Mouse (Mus musculus): ENCODE data around the gene Snrpa. TPM values are rescaled to one million over a fixed set of nuclear protein-coding genes. Genes with fewer than 3 reads are reported as not detected.
A peak's percentile ranks its signal among the peaks of the same experiment; 100 is the strongest.

The Snrpa gene
- polyA plus RNA-seq, 1 experiment = 168 TPM

DNA sequence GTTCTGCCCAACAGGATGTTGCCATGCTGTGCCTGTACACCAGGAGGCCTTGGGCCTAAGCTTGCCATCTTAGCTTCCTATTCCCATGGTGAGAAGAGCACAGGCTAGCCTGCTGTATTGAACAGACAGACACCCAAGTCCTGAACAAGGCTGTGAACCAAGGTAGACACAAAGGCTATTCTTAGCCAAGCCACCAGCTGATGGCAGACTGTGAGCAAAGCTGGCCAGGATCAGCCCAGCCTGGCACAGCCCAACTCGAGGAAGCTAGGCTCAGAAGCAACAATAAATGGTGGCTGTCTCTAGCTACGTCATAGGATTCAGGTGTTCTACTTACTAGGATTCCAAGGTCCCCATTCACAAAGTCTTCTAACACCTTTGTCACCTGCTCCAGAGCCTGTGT lies 16.6 kb upstream of the Snrpa start:
- 80% methylated on average over 2 of the region's 2 CpGs for WGBS
- no peak for DNase-seq (ENCODE audit: low read depth, low spot score)

DNA sequence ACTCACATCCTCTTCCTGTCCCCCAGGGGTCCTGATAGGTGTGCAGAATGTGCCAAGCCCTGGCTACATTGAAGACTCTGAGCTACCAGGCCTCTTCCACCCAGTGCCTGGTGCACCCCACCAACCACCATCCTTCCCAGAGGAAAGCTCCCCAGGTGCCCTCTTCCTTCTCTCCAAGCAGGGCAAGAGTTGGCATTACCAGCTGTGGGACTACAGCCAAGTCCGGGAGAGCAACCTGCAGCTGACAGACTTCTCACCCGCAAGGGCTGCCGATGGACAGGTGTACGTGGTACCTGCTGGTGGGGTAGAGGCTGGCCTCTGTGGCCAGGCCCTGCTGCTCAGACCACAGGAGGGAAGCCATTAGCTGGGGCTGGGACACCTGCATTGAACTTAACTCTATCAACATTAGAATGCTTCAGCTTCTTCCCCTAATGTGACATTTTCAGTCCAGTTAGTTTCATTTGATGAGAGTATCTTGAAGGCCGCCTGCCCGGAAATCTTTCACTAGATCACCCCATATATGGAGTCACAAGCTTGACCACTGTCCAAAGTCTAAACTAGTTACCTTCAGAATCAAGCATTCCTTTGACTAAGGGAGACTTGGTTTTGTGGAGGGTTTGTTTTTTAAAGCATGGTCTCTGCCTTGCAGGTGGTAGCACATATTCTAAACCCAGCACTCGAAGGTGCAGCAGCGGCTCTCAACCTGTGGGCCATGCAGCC lies 7.8 kb upstream of the Snrpa start:
- no peak for DNase-seq (ENCODE audit: low read depth, low spot score)
- 88% methylated on average over 8 of the region's 8 CpGs for WGBS

DNA sequence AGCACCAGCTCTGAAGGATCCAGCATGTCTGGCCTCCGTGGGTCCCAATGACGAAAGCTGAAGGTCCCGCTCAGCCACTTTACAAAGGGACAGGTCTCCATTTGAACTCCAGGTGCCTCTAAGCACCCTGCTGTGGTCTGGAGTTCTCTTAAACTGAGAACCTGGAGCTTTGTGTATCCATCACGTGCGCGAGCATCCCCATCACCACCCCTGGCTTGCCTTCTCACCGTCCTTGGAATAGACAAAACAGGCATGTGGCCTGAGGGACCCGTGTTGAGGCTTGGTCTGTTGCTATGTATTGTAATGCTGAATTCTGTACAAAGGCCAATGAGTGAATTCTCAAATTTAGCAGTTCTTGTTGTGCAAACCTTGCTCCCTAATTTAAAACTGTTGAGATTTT lies 2.7 kb upstream of the Snrpa start:
- WGBS = 92% methylated on average over 8 of the region's 8 CpGs
- DNase-seq (ENCODE audit: low read depth, low spot score) = no peak

DNA sequence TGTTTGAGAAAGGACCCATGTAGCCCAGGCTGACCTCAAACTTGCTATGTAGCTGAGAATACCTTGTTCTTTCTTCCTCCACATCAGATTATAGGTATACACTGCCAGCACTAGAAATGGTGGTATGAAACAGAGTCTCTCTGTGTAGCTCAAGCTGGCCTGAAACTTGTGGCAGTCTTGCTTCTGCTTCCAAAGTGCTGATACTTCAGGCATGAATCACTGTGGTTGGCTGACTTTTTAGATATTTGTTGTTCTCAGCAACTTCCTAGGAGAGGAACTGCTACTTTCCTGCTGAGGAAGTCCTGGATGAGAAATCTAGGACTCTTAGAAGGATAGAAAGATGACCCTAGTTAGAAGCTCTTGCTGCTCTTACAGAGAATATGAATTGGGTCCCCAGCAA lies 2.3 kb upstream of the Snrpa start:
- no peak for DNase-seq (ENCODE audit: low read depth, low spot score)

DNA sequence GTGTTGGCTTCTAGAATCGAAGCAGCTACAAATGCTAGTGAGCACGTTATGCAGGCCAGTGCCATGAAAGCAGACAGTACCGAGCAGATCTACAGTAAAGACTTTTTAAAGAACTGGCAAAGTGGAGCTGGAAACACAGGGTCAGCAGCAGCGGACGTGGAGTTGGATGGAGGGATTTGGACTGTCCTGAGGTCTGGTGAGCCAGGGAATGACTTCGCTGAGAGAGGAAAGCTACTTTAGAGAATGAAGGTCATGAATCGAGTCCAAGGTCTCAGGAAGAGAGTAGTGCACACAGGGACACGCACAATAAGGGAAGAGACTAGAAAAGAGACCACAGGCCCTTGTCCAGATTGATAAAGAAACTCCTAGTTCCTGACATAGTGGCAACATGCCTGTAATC lies 1.6 kb upstream of the Snrpa start:
- 87% methylated on average over 8 of the region's 8 CpGs for WGBS
- no peak for DNase-seq (ENCODE audit: low read depth, low spot score)

DNA sequence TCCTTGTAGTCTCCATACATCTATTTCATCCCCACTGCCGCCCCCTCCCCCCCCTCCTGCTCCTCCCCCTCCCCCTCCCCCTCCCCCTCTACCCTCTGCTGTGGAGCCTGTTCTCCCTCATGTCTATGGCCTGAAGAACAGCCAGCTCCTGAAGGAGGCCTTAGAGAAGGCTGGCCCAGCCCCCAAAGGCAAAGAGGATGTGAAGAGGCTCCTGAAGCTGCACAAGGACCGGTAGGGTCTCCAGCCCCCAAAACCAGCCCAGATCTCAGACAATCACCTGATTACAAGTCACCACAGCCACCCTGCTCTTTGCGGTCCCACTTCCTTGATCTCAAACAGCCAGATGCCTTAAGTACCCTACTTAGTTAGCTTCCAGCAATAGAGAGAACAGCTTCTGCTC lies 1.1 kb upstream of the Snrpa start:
- WGBS = 85% methylated on average over 3 of the region's 3 CpGs
- DNase-seq (ENCODE audit: low read depth, low spot score) = no peak

DNA sequence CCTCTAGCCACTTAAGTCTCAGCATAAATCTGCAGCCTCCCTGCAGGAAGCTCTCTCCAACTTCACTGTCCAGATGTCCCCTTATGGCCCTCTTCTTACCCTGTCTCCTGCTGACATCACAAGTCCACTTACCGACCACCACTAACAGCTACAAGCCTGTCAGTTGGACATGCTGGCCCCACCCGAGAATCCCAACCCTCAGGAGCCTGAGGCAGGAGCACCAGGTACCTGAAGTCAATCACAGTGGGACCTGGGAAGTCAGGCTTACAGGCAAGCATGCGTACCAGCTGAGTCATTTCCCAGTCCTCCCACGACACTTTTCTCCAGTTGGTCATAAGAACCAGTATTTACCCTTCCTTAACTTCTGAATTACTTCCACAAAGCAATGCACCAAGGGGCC lies 2.3 kb downstream of the Snrpa start:
- 59% methylated on average over 4 of the region's 4 CpGs for WGBS
- DNase-seq (ENCODE audit: low read depth, low spot score) = no peak

DNA sequence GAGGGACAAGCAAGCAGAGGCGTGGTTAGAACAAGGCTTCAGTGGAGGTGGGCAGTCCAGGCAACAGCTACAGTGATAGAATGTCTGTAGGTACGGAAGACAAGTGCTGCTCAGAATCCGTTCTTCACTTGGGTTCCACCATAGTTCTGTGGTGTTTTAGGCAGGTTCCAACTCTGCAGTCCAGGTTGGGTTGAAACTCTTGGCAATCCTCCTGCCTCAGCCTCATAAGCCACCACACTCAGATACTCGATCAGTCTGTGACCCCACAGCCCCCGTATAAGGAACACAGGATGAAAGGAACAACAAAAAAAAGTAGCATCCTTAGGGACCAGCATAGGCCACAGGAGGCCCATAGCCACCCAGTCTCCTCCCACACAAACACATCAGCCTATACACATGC lies 3.6 kb downstream of the Snrpa start:
- 93% methylated on average over 5 of the region's 5 CpGs for WGBS
- no peak for DNase-seq (ENCODE audit: low read depth, low spot score)

DNA sequence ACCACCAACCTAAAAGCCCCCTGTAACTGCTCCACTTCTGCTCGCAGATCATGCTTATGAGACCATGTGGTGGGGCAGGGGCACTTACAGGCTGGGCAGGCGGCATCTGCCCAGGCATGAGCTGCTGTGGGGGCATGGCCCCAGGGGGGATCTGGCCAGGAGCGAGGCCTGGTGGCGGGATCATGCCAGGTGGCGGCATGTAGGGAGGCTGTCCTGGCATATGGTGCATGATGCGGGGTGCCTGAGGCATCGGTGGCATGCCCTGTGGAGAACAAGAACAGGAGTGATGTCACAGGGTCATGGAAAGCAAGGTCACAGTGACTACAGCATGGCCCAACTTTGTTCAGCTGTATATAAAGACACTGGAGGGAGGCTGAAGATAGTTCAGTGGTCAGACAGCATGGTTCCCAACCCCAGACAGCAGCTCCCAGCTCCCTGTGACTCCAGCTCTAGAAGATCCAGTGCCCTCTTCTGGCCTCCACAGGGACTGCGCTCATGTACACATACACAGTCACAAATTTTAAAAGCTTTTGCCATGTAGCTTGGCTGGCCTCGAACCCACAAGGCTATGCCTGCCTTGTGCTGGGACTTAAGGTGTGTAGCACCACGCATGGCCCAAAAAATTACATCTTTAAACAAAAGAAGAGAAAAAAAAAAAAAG lies 6.7 kb downstream of the Snrpa start:
- 97% methylated on average over 10 of the region's 10 CpGs for WGBS
- no peak for DNase-seq (ENCODE audit: low read depth, low spot score)

DNA sequence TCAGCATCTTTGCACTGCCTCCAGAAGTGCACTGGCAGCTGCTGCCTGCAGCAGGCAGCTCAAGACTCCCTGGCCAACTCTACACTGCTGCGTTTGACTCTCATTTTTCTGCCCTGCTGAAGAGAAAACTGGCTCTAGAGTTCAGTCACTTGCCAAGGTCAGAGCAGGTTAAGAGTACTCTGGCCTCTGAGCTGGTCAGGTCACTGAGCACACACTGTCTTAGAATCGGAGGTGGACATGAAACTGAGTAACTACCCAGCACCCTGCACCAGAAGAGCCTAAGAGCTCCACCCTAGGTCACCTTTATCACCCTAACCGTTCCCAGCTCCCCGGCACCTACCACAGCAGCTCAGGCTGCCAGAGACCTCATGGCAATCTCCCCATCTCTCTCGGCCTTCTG lies 10.1 kb downstream of the Snrpa start:
- DNase-seq (ENCODE audit: low read depth, low spot score) = no peak
- 85% methylated on average over 5 of the region's 5 CpGs for WGBS

DNA sequence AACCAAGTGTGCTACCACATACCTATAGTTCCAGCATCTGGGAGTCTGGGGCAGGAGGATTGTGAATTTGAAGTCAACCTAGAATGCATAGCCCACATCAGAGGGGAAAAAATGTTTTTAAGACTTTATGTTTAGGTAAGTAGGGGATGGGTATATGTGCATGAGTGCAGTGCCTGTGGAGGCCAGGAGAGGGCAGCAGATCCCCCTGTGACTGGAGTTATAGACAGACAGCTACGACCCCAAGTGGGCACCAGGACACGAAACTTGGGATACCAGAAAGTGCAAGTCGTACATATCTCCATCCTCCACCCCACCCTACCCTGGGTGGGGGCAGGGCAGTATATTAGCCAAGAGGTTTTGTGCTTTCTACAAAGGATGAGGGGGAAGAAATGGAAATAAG lies 11.1 kb downstream of the Snrpa start:
- DNase-seq (ENCODE audit: low read depth, low spot score) = no peak
- 69% methylated on average over 3 of the region's 3 CpGs for WGBS

DNA sequence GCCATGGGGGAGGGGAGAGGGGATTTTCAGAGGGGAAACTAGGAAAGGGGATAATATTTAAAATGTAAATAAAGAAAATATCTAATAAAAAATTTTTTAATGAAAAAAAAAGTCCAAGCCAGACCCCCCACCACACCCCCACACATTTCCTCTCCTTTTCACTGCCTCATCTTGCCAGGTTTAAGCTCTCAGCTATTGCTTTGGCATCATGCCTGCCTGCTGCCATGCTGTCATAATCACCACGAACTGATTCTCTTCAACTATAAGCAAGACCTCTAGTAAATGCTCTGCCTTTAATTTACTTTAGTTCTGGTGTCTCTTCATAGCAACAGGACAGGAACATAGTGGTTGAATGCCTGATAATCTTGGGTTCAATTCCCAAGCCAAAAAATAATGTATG lies 13.6 kb downstream of the Snrpa start:
- WGBS = 29% methylated on average over 1 of the region's 1 CpGs

DNA sequence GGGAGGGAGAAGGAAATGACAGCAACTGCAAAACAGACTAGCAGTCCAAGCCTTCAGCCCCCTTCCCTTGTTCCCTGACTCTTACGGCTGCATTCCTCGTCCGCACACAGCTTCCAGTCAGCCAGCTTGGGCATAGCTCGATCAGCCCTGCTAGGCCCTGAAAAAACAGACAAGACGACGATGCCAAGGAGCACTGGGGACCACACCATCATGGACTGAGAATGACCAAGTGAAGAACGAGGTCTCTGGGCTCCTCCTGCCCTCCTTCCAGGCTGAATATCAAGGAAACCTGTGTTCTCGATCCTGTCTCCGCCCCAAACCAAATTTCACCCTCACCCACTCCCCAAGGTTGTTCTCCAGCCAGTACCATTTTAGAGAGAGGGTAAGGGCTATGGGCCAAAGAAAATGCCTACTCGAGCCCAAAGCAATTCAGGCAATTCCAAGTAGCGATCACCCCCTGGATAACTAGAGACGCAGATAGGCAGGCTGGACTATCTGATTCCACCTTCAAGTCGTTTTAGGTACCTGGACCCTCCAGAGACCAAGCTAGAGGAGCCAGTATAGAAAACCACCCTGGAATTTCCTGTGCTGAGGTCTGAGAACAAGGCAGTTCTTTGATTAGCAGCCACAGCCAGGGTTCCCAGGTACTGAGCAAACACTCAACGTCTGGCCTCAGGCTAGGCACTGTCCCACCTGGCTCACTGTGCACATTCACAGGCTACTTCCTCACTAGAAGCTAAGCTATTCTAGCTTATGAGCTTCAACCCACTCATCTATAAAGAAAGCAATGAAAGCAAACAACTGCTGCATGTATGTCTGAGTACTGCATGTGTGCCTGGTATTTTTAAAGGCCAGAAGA lies 15.0 kb downstream of the Snrpa start, which contains the start of the genes Gm21983 and Mia:
Gene Gm21983 (minus strand): TSS at position 250 of the 859 bp plus-strand sequence.
Gene Mia (minus strand): TSS at position 321 of the 859 bp plus-strand sequence.
- 41% methylated on average over 14 of the region's 14 CpGs for WGBS
- DNase-seq (ENCODE audit: low read depth, low spot score) = no peak

More for the DNA sequence above, 13.6 kb downstream of the Snrpa start:
- no peak for DNase-seq (ENCODE audit: low read depth, low spot score)

DNA sequence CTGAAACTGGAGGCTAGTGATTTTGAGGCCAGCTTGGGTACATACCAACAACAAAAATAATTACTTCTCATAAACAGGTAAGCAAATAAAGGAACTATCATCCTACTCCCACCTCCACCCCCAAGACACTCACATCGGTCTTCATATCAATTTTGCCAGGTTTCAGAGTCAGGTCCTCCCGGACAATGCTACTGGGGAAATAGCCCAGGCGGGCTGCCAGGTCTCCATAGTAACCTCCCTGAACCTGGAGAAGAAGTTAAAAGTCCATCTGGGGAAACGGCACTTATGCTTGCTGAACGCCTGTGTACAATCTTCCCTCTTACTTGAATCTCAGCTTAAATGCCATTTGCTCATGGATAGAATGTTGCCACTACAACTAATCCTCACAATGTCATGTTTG lies 16.0 kb downstream of the Snrpa start:
- DNase-seq (ENCODE audit: low read depth, low spot score) = no peak
- 20% methylated on average over 5 of the region's 5 CpGs for WGBS

DNA sequence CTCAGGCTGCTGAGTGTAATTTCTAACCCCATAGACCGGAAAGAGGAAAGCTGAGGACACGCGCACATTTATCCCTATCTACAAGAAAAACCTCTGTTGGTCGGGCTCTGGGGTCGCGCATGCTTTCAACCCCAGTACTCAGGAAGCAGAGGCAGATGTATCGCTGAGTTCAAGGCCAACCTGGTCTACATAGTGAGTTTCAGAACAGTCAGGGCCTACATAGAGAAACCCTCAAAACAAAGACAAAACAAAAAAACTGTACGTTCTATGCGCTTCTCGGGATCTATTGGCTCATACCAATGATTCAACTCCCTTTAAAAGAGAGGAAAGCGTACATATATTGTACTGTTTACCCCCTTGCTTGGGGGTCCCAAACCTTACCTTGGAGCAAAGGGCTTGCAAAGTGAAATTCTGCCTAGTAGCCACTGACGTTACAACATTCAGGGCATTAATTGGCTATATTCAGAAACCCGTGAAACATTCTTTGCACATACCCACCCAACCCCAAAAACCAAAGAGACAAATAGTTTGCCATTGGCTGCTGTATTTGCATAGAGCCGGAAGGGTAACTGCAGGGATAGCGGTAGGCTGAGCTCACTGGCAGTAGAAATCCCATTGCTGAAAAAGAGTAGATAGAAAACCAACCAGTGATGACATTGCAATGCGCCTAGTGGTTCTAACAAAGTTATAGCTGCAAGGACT lies 16.7 kb downstream of the Snrpa start:
- WGBS = 31% methylated on average over 16 of the region's 16 CpGs
- no peak for DNase-seq (ENCODE audit: low read depth, low spot score)

DNA sequence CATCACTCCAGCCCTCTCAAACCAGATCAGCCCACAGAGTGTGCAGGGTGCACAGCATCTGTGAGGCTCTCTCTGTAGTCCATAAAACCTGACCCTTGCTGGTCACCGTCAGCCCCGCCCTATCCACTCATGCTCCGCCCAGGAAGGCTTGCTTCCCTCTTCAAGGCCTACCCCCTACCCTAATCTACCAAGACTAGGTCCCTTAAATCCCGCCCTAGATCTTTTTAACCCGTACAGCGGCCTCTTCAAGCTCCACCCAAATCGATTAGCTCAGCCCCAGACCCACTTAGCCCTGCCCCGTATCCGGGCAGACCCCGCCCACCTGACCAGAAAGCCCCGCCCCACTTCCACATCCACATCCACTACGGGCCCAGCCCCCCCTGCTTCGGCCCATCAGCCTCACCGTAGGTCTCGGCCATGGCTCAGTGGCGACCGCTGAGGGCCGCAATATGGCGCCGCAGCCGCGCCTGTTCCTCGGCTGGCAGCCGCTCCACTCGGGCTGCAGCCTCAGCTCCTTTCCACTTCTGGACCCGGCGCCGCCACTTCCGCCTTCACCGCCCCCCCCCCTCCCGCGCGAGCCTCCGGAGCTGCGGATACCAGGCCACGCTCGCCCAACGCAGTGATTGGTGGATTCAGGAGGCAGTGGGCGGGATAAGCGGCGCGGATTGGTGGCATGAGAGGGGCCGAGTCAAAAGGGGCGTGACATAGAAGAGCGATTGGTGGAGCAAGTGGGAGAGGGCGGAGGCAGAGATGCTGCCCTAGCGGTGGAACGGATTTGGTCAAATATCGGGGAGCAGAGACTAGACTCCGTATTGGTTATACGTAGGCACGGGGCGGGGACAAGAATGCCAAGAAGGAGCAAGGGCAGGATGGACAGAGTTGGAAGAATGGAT lies 17.5 kb downstream of the Snrpa start, which contains the start of gene Rab4b:
Gene Rab4b (minus strand): TSS at position 573 of the 893 bp plus-strand sequence.
- peak; percentile 98 for DNase-seq (ENCODE audit: low read depth, low spot score)
- under 1% methylated on average over 53 of the region's 53 CpGs for WGBS

DNA sequence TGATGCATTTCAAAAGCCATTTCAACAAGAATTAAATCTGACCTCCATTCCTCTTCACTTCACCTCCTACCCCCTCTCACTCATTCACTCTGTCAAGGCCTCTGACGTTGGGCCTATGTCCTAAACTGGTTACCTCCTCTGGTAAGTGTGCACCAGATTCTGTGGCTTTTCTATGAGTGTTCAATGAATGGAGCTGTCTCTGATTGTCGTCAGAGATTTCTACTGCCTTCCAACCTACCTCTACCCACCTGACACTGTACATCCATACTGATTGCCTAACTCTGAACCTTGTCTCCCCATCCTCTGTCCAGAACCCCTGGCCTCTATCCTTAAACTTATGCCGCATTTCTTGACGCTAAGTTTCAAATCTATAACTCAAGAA lies 18.1 kb downstream of the Snrpa start:
- 15% methylated on average over 4 of the region's 4 CpGs for WGBS

DNA sequence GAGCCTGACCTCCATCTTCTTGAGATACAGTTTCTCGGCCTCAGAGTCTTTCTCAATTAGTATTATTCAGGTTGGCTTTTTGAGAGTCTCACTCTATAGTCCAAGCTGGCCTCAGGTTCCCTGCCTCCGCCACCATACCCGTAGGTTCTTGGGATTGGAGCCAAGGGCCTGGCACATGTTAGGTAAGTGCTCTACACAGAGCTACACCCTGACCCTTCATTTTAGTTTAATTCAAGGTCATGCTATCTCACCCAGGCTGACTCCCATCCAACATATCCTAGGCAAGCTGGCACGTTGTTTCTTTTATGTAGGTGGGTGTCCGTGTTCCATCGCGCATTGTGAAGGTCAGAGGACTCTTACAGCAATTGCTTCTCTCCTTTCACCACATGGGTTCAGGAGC lies 21.2 kb downstream of the Snrpa start:
- DNase-seq (ENCODE audit: low read depth, low spot score) = no peak
- 86% methylated on average over 7 of the region's 7 CpGs for WGBS

More for the DNA sequence above, 18.1 kb downstream of the Snrpa start:
- DNase-seq (ENCODE audit: low read depth, low spot score) = no peak

DNA sequence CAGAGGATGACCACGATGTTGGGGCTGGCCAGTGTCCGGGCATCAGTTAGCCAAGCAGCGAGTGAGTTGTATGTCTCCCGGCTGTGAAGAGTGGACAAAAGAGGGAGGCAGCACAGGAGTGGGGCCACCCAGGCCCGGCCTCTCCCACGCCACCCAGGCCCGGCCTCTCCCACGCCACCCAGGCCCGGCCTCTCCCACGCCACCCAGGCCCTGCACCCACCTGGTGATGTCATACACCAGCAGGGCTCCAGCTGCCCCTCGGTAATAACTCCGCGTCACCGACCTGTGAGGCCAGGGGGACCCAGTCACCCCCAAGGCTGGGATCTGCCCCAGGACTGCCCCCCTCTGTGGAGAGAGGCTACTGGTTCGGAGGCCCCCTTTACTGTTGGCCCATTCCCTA lies 21.6 kb downstream of the Snrpa start:
- no peak for DNase-seq (ENCODE audit: low read depth, low spot score)
- 92% methylated on average over 15 of the region's 15 CpGs for WGBS
